Mouse (Mus musculus) testis, adult 10 weeks (tissue): ENCODE results near the gene Snapc4. TPM values are rescaled to one million over a fixed set of nuclear protein-coding genes. Genes with fewer than 3 reads are reported as not detected.

Experiments used
- polyA plus RNA-seq: library from polyadenylated mRNA; stranded (reverse); fragments of 350-450 nt; fragmentation: Illumina TruSeq; extraction: RNeasy Lipid Tissue Mini Kit (QIAGEN cat#74804); gene quantifications from one replicate; pipeline ENCODE4 v1.2.3, GENCODE M21; 2014; ENCODE audit warnings: low read depth, low replicate concordance

The Snapc4 gene
- polyA plus RNA-seq: 8.1 TPM

GRCm38 (mm10) chr2:26380131-26380771 is at the start of gene Snapc4:
Snapc4 (minus strand) TSS chr2:26380653.

GRCm38 (mm10) chr2:26408515-26409356 is 28.3 kb upstream of the Snapc4 start, which contains the start of gene Inpp5e:
Inpp5e (minus strand) TSS chr2:26409203.

DNA sequence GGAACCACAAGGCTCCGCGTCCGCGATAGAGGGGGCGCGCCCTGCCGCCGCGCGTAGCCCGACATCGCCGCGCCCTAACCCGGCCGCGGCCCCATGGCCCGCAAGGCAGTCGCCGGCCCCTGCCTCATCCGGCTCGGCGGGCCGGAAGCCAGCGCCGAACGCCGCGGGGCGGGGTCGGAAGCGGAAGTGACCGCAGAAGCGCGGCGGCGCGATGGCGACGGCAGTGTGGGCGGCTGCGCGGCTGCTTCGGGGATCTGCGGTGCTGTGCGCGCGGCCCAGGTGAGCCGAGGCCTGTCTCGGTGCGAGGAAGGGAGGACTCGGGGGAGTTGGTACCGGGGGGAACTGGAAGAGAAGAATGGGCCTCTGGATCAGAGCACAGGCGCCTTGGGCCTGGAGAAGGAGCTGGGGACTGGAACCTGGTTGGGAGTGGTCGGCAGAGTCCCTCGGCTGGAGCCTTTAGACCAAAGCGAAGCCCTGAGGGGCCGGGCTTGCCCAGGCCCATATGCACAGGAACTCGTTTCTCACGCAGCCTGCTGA is 8.8 kb upstream of the Snapc4 start, which contains the start of the genes Entr1 and Pmpca:
Entr1 (minus strand) TSS at position 163 of the 537 bp plus-strand sequence.
Pmpca (plus strand) TSS at position 186 of the 537 bp plus-strand sequence.

DNA sequence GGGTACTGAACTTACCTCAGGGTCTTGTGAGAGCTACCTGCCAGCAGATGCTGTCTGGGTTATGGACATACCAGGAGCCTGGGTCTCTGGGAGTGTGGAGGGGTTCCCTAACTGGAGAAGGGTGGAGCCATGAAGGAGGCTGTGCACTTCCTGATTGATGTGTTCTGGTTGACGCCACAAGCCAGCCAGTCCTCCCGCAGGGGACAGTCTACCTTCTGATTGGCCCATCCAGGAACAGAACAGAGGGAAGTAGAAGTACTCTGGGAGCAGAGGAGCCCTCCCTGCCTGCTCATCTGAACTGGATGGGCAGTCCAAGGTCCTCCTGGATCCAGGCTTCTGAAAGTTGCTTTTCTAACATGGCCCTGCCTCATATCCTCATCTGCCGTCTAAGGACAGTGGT is 19.7 kb downstream of the Snapc4 start, which contains the start of gene Card9:
Card9 (minus strand) TSS at position 147 of the 400 bp plus-strand sequence.

DNA sequence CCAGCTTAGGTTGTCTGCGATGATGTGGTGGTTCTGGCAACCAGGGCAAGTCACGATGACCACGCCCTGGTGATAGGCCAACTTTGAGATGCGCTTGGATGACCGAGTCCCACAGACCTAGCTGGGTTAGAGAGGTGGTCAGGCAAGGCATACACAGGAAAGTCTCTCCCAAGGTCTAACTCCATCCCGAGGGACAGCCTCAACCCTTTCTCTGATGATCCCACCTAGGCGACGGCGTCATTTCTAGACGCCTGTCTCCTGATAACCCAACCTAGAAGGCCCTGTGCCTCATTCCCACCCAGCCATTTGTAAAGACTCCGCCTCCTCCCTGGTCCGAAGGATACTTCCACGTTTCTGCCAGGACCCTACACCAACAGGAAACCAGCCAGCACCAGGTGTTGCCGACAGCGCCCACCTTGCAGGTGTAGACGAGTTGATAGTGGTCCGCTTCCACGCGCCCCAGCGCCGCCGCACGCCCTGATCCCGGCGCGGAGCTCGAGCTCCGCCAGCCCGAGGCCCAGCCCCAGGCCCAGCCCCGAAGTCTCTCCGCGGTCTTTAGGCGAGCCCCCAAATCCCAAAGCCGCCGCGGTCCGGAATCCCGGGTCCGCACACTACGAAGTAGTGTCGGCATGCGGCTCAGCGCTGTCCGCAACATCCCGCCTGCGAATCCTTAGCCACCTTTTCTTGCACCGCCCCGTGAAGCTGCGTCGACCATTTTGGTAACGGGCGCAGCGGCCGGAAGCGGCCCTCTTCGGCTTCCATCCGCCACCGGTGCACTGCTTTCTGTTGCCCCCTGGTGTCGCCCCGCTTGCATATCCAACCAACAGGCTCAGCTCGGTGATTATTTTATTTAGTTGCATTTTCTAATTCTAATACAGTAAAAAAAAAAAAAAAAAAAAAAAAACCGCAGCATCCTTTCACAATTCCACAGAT is 28.8 kb downstream of the Snapc4 start, which contains the start of gene Dnlz:
Dnlz (minus strand) TSS at position 753 of the 933 bp plus-strand sequence.

GRCm38 (mm10) chr2:26315072-26315924 is 65.2 kb downstream of the Snapc4 start, which contains the start of gene Gpsm1:
Gpsm1 (plus strand) TSS chr2:26315515.

Other genes starting within 250 kb of the Snapc4 start
- not detected for gene Lhx3, start 172.4 kb downstream of the Snapc4 start, polyA plus RNA-seq
- gene Qsox2, start 143.1 kb downstream of the Snapc4 start, polyA plus RNA-seq: 20.2 TPM
- gene Ccdc187, start 86.1 kb downstream of the Snapc4 start, polyA plus RNA-seq: 3.1 TPM
- gene Gpsm1, start 65.1 kb downstream of the Snapc4 start, polyA plus RNA-seq: 1.6 TPM
- 0.57 TPM for gene Dnlz, start 28.5 kb downstream of the Snapc4 start, polyA plus RNA-seq
- not detected for gene Card9, start 19.7 kb downstream of the Snapc4 start, polyA plus RNA-seq
- gene Entr1, start 8.7 kb upstream of the Snapc4 start, polyA plus RNA-seq: 164 TPM
- gene Pmpca, start 8.7 kb upstream of the Snapc4 start, polyA plus RNA-seq: 155 TPM
- 13.5 TPM for gene Inpp5e, start 28.6 kb upstream of the Snapc4 start, polyA plus RNA-seq
- gene Sec16a, start 64.6 kb upstream of the Snapc4 start, polyA plus RNA-seq: 44.7 TPM
- 0.17 TPM for gene Notch1, start 136.0 kb upstream of the Snapc4 start, polyA plus RNA-seq
- gene Egfl7, start 199.4 kb upstream of the Snapc4 start, polyA plus RNA-seq: 3.1 TPM
- gene Gm20532, start 206.0 kb upstream of the Snapc4 start, polyA plus RNA-seq: not detected
- 10.6 TPM for gene Agpat2, start 223.8 kb upstream of the Snapc4 start, polyA plus RNA-seq
- not detected for gene Fam69b, start 247.8 kb upstream of the Snapc4 start, polyA plus RNA-seq